Mouse (Mus musculus) liver, adult (tissue): ENCODE measurements around the gene Cers5.
A peak's percentile ranks its signal among the peaks of the same experiment; 100 is the strongest.
"Not testable (repeated sequence)": the region's sequence is repeated elsewhere in the genome, so short reads cannot be mapped to it uniquely, and the experiment has no call there.

Experiments
- GATA4 ChIP-seq: IDR thresholded peaks from 2 replicates; pipeline ENCODE4 v1.6.1; 2014; ENCODE audit warnings: mild to moderate bottlenecking, low read length; ENCODE audit not compliant: insufficient replicate concordance

Cers5 gene

GRCm38 (mm10) chr15:99772881-99772924, at the start of gene Cers5:
Gene Cers5 (minus strand): TSS chr15:99772885.
- not testable (repeated sequence) for TF ChIP-seq GATA4

DNA sequence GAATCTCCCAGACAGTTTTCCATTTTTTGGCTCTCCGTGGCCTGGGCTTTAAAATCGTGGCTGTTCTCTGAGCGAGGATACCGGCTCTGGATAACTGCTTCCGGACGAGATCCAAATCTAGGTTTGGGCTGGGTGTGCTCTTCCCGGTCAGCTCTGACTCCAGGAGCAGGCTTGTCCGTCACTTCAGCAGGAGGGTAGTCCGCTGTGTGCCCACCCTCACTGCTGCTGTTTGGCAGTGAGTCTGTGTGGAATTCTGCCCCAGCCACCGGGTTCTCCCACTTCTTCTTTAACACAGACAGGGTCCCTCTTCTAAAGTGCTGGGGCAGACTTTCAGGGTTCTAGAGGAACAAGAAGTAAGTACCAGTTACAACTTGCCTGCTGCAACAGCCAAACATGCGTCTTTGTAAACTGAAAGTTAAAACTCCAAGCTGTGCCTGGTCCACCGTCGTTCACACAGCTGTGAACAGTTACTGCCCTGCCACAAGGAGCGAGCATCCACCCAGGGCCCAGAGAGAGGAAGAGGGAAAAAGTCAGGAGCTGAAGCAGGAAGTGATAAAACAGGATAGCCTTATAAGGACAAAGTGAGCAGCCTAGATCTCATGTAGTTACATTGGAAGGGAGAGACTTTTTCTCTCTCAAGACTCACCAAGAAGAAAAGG, 47.1 kb upstream of the Cers5 start:
- no peak for TF ChIP-seq GATA4

DNA sequence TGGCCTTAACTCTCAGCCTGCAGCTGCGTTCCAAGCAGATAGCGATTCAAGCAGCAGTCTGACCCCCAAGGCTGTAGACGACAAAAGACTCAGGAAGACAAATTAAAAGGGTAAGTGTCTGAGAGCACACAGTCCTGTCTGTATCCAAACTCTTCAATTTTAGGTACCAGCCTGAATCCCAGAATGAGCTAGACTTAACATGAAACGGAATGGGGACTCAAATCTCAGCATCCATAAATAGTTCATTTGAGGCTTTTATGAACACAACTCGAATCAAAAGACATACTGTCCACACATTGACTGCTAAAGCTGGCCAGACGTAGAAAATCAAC, 46.4 kb upstream of the Cers5 start:
- TF ChIP-seq GATA4: no peak

GRCm38 (mm10) chr15:99818321-99819108, 45.8 kb upstream of the Cers5 start:
- TF ChIP-seq GATA4: no peak; the same call in 1 of the 2 replicates

- 0 out of 2 replicates have a peak, but pooled peaks have one; percentile 12 for TF ChIP-seq GATA4
Measured at GRCm38 (mm10) chr15:99817343-99818235, 44.9 kb upstream of the Cers5 start.

DNA sequence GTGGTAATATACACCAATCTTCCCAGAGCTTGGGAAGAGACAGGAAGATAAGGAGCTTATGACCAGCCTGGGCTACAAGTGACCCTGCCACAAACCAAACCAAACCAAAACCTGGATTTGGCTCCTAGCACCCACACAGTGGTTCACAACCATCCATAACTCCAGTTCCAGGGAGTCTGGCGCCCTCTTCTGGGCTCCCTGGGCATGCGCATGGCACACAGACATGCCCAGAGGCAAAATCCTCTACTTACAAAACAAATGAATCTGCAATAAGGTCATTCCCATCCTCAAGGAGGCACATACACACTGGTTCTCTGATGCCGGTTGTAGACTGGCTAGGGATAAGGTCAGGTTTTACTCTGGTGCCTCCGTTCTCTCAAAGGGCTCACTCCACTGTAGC, 43.3 kb upstream of the Cers5 start:
- no peak for TF ChIP-seq GATA4

DNA sequence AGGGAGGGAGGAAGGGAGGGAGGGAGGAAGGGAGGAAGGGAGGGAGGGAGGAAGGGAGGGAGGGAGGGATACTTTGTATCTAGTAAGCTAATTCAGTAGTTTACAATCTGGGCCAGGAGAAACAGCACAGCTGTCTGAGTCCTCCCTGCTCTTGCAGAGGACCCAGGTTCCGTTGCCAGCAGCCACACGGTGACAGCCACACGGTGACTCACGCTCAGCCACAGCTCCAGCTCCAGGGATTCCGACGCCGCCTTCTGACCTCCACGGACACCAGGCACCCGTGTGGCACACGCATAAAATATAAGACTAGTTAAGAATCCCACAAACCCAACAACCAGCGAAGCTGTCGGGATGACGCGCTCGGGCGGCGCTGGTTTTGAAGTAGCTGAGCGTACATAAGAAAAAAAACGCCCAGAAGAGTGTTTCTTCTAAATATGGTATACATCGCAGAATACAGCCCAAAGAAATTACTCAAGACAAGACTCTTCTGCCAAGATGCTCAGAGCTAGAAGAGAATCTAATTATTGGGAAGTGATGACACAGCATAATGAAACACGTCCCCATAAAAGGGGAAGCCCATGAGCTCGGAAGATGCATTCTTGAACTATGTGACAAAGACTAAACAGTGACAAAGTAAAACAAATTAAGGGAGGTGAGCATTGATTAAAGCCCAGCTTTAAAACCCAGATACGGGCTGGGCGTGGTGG, 42.0 kb upstream of the Cers5 start:
- no peak for TF ChIP-seq GATA4

DNA sequence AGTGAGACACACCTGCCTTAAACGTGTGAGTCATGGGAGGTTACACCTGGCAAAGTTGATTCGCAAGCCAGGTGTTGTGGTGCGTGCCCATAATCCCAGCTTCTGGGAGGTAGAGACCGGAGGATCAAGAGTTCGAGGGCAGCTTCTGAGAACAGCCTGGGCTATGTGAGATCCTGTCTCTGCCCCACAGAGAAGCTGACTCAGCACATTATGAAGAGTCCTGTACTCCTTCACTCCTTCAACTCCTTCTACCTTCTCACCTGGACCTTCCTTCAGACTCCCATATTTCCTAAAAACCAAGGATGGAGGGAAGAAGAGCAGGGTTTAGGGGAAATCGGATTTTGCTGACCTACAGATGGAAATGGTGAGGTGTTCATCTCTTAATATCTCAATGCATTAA, 41.0 kb upstream of the Cers5 start:
- TF ChIP-seq GATA4: no peak

DNA sequence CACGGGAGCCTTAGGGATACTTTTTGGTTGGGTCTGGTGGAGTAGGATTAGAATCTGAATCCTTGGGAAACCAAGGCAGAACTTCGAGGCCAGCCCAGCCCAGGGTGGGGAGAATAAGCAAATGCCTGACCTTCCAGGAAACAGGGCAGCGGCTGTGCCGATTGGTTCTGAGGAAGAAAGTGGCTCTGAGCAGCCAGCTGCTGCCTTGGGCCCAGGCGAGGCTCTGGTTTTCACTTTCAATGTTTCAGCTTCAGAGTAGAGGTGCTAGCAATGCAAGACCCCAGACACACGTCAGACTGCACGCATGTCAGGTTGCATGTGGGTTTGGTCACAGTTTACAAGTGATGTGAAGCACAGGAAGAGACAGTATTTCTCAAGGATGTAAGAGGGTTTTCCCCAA, 39.4 kb upstream of the Cers5 start:
- TF ChIP-seq GATA4: no peak

DNA sequence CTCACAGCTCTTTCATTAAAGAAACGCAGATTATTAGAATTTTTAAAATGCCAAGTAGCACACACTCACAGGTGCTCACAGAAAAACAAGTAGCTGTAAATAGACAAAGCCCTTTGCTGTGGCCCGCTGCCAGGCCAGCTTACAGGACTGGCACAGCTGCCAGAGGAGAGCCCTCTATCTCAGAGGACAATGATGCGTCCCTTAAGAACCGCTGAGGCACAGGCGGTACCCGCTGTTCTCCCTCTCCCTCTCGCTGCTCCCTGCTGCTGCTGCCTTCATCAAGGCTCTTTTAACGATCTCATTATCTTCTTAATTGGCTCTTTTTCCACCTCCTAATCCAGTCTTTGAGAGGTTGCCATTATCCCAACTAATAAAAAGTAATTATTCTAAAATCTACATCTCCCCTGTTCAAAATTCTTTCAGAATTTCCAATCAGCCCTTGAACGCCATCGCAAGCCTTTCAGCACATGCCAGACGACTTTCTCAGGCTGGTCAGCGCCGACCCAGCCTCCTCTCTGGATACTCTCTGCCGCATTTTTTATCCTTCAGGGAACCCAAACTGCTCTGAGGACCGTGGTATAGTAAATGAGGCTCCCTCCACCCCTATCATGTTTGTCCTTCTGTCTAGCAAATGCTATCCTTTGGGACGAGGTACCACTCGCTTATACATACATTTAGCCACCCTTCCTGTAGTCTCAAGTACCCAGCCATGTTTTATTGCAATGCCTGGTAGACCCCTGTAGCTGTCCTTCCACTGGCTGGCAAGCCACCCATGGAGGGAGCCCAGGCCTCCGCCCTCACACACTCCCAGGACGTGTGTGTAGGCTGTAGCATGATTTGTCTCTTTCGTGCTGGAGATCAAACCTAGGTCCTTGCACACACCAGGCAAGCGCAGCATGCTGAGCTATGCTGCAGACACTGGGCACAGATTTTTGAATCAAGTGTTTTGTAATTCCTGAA, 35.4 kb upstream of the Cers5 start:
- TF ChIP-seq GATA4: no peak

DNA sequence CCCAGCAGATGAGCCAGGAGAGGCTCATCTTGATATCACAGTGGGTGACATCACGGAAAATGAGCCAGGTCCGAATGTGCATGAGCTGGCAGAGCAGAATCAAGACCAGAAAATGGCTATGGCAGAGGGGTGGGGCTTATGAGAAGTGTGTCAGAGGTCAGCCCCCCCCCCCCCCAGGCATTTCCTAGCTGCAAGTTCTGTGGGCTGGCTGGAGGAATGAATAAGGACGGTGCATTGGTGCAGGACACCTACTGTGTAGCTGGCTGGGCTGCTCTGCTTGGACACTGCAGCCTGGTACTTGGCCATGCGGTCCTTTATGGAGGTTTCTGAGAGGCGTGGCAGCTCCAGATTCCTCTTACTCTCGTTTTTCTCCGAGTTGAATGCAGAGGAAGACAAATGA, 33.5 kb upstream of the Cers5 start:
- no peak for TF ChIP-seq GATA4

DNA sequence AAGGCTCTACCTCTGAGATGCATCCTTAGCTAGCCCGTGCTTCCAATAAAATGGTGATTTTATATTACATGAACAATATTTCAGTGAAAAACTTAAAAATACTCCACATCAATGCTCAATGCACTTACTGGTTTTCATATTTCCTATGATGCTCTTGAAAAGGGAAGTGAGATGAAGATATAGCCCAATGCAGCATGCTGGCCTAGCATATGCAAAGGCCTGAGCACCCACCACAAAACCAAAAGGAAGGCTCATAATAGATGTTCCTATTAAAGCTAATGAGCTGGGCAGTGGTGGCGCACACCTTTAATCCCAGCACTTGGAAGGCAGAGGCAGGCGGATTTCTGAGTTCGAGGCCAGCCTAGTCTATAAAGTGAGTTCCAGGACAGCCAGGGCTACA, 33.0 kb upstream of the Cers5 start:
- no peak for TF ChIP-seq GATA4

DNA sequence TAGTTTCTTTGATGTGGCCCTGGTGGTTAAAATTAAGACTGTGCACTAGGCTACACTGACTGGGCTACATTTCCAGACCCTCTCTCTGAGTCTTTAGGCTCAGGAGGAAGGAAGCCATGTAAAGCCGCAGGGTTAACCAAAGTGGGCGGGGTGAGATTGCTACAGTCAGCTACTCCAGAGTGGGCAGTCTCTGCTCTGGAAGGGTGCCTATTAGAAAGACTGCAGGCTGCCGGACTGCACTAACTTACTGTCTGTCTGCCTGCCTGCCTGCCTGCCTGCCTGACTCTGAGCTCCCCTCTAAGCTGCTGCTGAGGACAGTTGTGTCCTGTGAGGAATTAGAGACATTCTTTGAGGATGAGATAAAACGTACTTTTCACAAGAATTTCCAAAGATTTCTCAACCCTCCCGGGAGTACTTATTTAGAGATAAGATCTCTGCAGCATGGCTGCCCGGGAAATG, 30.5 kb upstream of the Cers5 start:
- TF ChIP-seq GATA4: no peak

- no peak for TF ChIP-seq GATA4
Measured at GRCm38 (mm10) chr15:99801885-99802572, 29.3 kb upstream of the Cers5 start.
